Mouse (Mus musculus): ENCODE measurements around the gene Ttll13.

Ttll13 gene

GRCm38 (mm10) chr7:80264606-80265005 is 18.4 kb downstream of the Ttll13 start:
- no peak for DNase-seq (ENCODE audit: low spot score in 2 of 2)

GRCm38 (mm10) chr7:80267764-80268163 is 21.6 kb downstream of the Ttll13 start:
- no peak for DNase-seq (ENCODE audit: low spot score in 2 of 2)

- peak; percentile 93 to 97 for DNase-seq (ENCODE audit: low spot score in 2 of 2)
Measured at GRCm38 (mm10) chr7:80268897-80269750, 22.9 kb downstream of the Ttll13 start, which contains the start of gene Vps33b. Gene Vps33b (plus strand): TSS chr7:80269649.

GRCm38 (mm10) chr7:80269751-80270255 is 23.6 kb downstream of the Ttll13 start:
- DNase-seq (ENCODE audit: low spot score in 2 of 2): no peak

GRCm38 (mm10) chr7:80273456-80273855 is 27.3 kb downstream of the Ttll13 start:
- no peak for DNase-seq (ENCODE audit: low spot score in 2 of 2)

GRCm38 (mm10) chr7:80276374-80276773 is 30.2 kb downstream of the Ttll13 start:
- no peak for DNase-seq (ENCODE audit: low spot score in 2 of 2)

GRCm38 (mm10) chr7:80280032-80280431 is 33.9 kb downstream of the Ttll13 start:
- no peak for DNase-seq (ENCODE audit: low spot score in 2 of 2)

- DNase-seq (ENCODE audit: low spot score in 2 of 2): no peak
Measured at GRCm38 (mm10) chr7:80280998-80281397, 34.8 kb downstream of the Ttll13 start.

- DNase-seq (ENCODE audit: low spot score in 2 of 2): no peak
Measured at GRCm38 (mm10) chr7:80281646-80282045, 35.5 kb downstream of the Ttll13 start.

GRCm38 (mm10) chr7:80283226-80283918 is 37.2 kb downstream of the Ttll13 start:
- no peak for DNase-seq (ENCODE audit: low spot score in 2 of 2)

GRCm38 (mm10) chr7:80284391-80284790 is 38.2 kb downstream of the Ttll13 start:
- DNase-seq (ENCODE audit: low spot score in 2 of 2): no peak

- no peak for DNase-seq (ENCODE audit: low spot score in 2 of 2)
Measured at GRCm38 (mm10) chr7:80285725-80286124, 39.5 kb downstream of the Ttll13 start.

GRCm38 (mm10) chr7:80287736-80288135 is 41.6 kb downstream of the Ttll13 start:
- DNase-seq (ENCODE audit: low spot score in 2 of 2): no peak

GRCm38 (mm10) chr7:80294062-80294763 is 48.0 kb downstream of the Ttll13 start, which contains the start of gene Prc1:
Gene Prc1 (plus strand): TSS chr7:80294450.
- DNase-seq (ENCODE audit: low spot score in 2 of 2): peak; percentile 99 to 100

- peak; percentile 35 to 71 for DNase-seq (ENCODE audit: low spot score in 2 of 2)
Measured at GRCm38 (mm10) chr7:80294764-80295648, 48.8 kb downstream of the Ttll13 start.

- no peak for DNase-seq (ENCODE audit: low spot score in 2 of 2)
Measured at GRCm38 (mm10) chr7:80296462-80296861, 50.3 kb downstream of the Ttll13 start.

- no peak for DNase-seq (ENCODE audit: low spot score in 2 of 2)
Measured at GRCm38 (mm10) chr7:80297041-80297440, 50.9 kb downstream of the Ttll13 start.

- no peak for DNase-seq (ENCODE audit: low spot score in 2 of 2)
Measured at GRCm38 (mm10) chr7:80298754-80299153, 52.6 kb downstream of the Ttll13 start.

GRCm38 (mm10) chr7:80299568-80299967 is 53.4 kb downstream of the Ttll13 start:
- no peak for DNase-seq (ENCODE audit: low spot score in 2 of 2)

GRCm38 (mm10) chr7:80301522-80301921 is 55.3 kb downstream of the Ttll13 start:
- DNase-seq (ENCODE audit: low spot score in 2 of 2): no peak

- DNase-seq (ENCODE audit: low spot score in 2 of 2): no peak
Measured at GRCm38 (mm10) chr7:80307766-80308165, 61.6 kb downstream of the Ttll13 start.
